Comparison of ENCODE assay signal across 8 mouse cellular contexts in the genomic region with DNA sequence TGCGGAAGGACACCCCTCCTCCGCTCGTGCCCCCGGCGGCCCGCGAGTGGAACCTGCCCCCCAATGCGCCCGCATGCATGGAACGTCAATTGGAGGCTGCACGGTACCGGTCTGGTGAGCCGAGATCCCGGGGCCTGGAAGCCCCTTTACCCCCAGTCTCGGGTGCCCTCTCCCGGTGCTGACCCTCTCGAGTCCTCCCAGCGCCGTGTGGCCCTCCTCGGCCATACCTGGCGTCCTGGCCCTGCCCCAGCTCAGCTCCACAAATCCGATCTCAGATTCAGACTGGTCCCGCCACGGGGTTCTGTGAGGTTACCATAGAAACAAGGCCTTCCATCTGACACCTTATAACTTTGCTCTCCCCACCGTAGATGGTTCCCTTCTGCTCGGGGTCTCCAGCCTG. TPM values are rescaled to one million over a fixed set of nuclear protein-coding genes. Genes with fewer than 3 reads are reported as not detected.
DNase-seq lines count a peak whose midpoint lies in the region; ATAC-seq and TF ChIP-seq lines count a peak whose summit lies in the region.

No protein-coding gene starts in this region.

- H3K4me2 ChIP-seq in CH12.LX (ENCODE audit: insufficient read depth, low read depth, poor library complexity, severe bottlenecking), result no peak overlapping the region
- H3K4me2 ChIP-seq in embryonic facial prominence, embryonic 12.5 days (replicated peaks), result peak overlapping the region; percentile 91
- H3K4me2 ChIP-seq in limb, embryonic 13.5 days (replicated peaks), result peak overlapping the region; percentile 89

- TF ChIP-seq EP300 in CH12.LX (IDR thresholded peaks at IDR 0.05; ENCODE audit: low read length), result no peak

- peak overlapping the region; percentile 83 for H3K9ac ChIP-seq in CH12.LX (ENCODE audit: insufficient read depth, low read depth)
- peak overlapping the region; percentile 87 for H3K9ac ChIP-seq in embryonic facial prominence, embryonic 12.5 days
- peak overlapping the region; percentile 95 for H3K9ac ChIP-seq in limb, embryonic 13.5 days

- dilution Hi-C loops in CH12.LX (cut with MboI; ENCODE audit: extremely low pct_ligation_motif_present, extremely low pct_unique_long_range_greater_than_20kb, low sequenced_read_pairs), result no loop called here

- no peak for TF ChIP-seq POLR2A in CH12.LX (IDR thresholded peaks at IDR 0.05; ENCODE audit: low read depth, low read length)

- TF ChIP-seq RAD21 in CH12.LX (IDR thresholded peaks at IDR 0.05; ENCODE audit: low read depth, low read length), result no peak

- H3K9me3 ChIP-seq in CH12.LX (replicated peaks; ENCODE audit: low read length), result no peaks in the 10 kb centered on the region
- H3K9me3 ChIP-seq in embryonic facial prominence, embryonic 12.5 days, result no peaks in the 10 kb centered on the region
- no peaks in the 10 kb centered on the region; the same call in 1 of the 2 replicates for H3K9me3 ChIP-seq in limb, embryonic 13.5 days

- H3K79me2 ChIP-seq in CH12.LX (replicated peaks; ENCODE audit: control insufficient read depth, extremely low read depth, insufficient read depth, poor library complexity, severe bottlenecking), result peaks cover 57% of the 10 kb centered on the region

- no peaks in the 10 kb centered on the region for H3K27me3 ChIP-seq in CH12.LX (replicated peaks)
- no peaks in the 10 kb centered on the region for H3K27me3 ChIP-seq in embryonic facial prominence, embryonic 12.5 days
- no peaks in the 10 kb centered on the region for H3K27me3 ChIP-seq in limb, embryonic 13.5 days

- H3K4me3 ChIP-seq in gastrocnemius, adult 2 months, result peak overlapping the region; percentile 99
- peak overlapping the region; percentile 83 to 98 (median 95) for H3K4me3 ChIP-seq in CH12.LX (replicated peaks in 1 of 3; ENCODE audit: low read depth in 2 of 3, low read length in 2 of 3, poor library complexity in 1 of 3)
- peak overlapping the region; percentile 87 for H3K4me3 ChIP-seq in embryonic facial prominence, embryonic 12.5 days
- H3K4me3 ChIP-seq in limb, embryonic 13.5 days, result peak overlapping the region; percentile 95

- under 1% methylated on average over 26 of the region's 26 CpGs for WGBS in embryonic facial prominence, embryonic 12.5 days
- under 1% methylated on average over 26 of the region's 26 CpGs for WGBS in limb, embryonic 13.5 days

- peaks cover 2 to 50% of the 10 kb centered on the region in 2 experiments; a peak in 3 of 4 replicates for H3K4me1 ChIP-seq in CH12.LX (ENCODE audit: control insufficient read depth in 1 of 2, insufficient read depth in 2 of 2)
- peaks cover 23% of the 10 kb centered on the region for H3K4me1 ChIP-seq in embryonic facial prominence, embryonic 12.5 days
- H3K4me1 ChIP-seq in limb, embryonic 13.5 days, result peaks cover 32% of the 10 kb centered on the region

- ATAC-seq in embryonic facial prominence, embryonic 12.5 days (ENCODE audit: insufficient number of reproducible peaks, insufficient read depth, low FRiP score, low TSS enrichment), result peak; percentile 68
- peak; percentile 80 for ATAC-seq in limb, embryonic 13.5 days (ENCODE audit: low FRiP score, low read depth)
- ATAC-seq in neutrophil, adult 5-6 weeks (ENCODE audit: extremely low read depth, insufficient number of reproducible peaks, low FRiP score, poor library complexity, severe bottlenecking), result peak; percentile 2; the same call in 1 of the 2 replicates

- H3K36me3 ChIP-seq in CH12.LX (replicated peaks in 1 of 2; ENCODE audit: control insufficient read depth in 1 of 2, insufficient read depth in 1 of 2, low read length in 1 of 2), result peaks cover 32 to 71% of the 10 kb centered on the region in 2 experiments
- peaks cover 32% of the 10 kb centered on the region for H3K36me3 ChIP-seq in embryonic facial prominence, embryonic 12.5 days
- peaks cover 53% of the 10 kb centered on the region for H3K36me3 ChIP-seq in limb, embryonic 13.5 days

- no peak for DNase-seq in gastrocnemius, adult 2 months
- DNase-seq in gastrocnemius, postnatal 36 days, result no peak
- no peak for DNase-seq in CH12.LX (ENCODE audit: extremely low read depth)
- no peak for DNase-seq in adrenal gland, adult 2 months
- DNase-seq in spleen, adult 18-20 months, result no peak

- no peak for TF ChIP-seq CTCF in gastrocnemius, adult 2 months (IDR thresholded peaks at IDR 0.05)
- TF ChIP-seq CTCF in CH12.LX (conservative IDR thresholded peaks at IDR 0.05 in 1 of 2, IDR thresholded peaks at IDR 0.05 in 1 of 2; ENCODE audit: low read depth in 2 of 2, low read length in 2 of 2), result no peak

- in situ Hi-C loops in CH12.LX (cut with MboI; ENCODE audit: low pct_ligation_motif_present, low pct_unique_long_range_greater_than_20kb, low sequenced_read_pairs), result loop anchor here (5.0 kb wide), 1 partner anchor 57 kb away; no protein-coding TSS in a partner anchor

- intact Hi-C loops in gastrocnemius, adult 2 months (cut with DNase I), result loop anchor here (5.0 to 10.0 kb wide), 2 partner anchors 272 to 1515 kb away; a partner anchor contains a TSS
- intact Hi-C loops in gastrocnemius, postnatal 36 days (cut with DNase I), result loop anchor here (5.0 kb wide), 1 partner anchor 227 kb away; no protein-coding TSS in a partner anchor

- H3K27ac ChIP-seq in gastrocnemius, adult 2 months, result peak overlapping the region; percentile 100
- no peak overlapping the region for H3K27ac ChIP-seq in CH12.LX (ENCODE audit: insufficient read depth, low read depth)
- H3K27ac ChIP-seq in embryonic facial prominence, embryonic 12.5 days, result peak overlapping the region; percentile 61; the same call in 1 of the 2 replicates
- peak overlapping the region; percentile 79; the same call in 1 of the 2 replicates for H3K27ac ChIP-seq in limb, embryonic 13.5 days

TF ChIP-seq in CH12.LX, 34 proteins besides CTCF, POLR2A, EP300 and RAD21:
- TF ChIP-seq USF1 (IDR thresholded peaks at IDR 0.05; ENCODE audit: low read depth, low read length) (no peak), TBP (conservative IDR thresholded peaks at IDR 0.05; ENCODE audit: low read depth, low read length) (no peak), MYC (IDR thresholded peaks at IDR 0.05; ENCODE audit: low read depth, low read length) (peak; percentile 1; the same call in 1 of the 2 replicates)

RNA-seq across cellular contexts. Expression of a gene that starts 0.3 kb away (rescaled TPM):
- 100 to 1,000 TPM; 520 to 826 TPM for total RNA-seq in gastrocnemius, adult 2 months (2021)
- total RNA-seq in gastrocnemius, postnatal 36 days (2021), result 100 to 1,000 TPM; 614 to 667 TPM
- total RNA-seq in CH12.LX (2012; rRNA removed) (317 and 342 TPM in 2 replicates), CH12.LX (2014; rRNA removed) (676 and 764 TPM in 2 replicates)
- polyA plus RNA-seq in CH12.LX (2012; ENCODE audit: insufficient read length, low read depth), result 494 and 505 TPM in 2 replicates
- polyA plus RNA-seq in embryonic facial prominence, embryonic 12.5 days (2016; fragmentation: Nextera tagmentation; extraction: Ambion mirVana), result 419 and 438 TPM in 2 replicates
- polyA plus RNA-seq in limb, embryonic 13.5 days (2015; fragmentation: Nextera tagmentation; extraction: Ambion mirVana), result 456 and 469 TPM in 2 replicates
- total RNA-seq in neutrophil, adult 5-6 weeks (2017), result 296 and 319 TPM in 2 replicates
- total RNA-seq in adrenal gland, adult 2 months (2021), result 100 to 1,000 TPM; 364 to 394 TPM
- polyA plus RNA-seq in adrenal gland, adult 2 months (2012; rRNA removed), result 191 and 198 TPM in 2 replicates

RNA-seq across cellular contexts. Expression of a gene that starts 0.4 kb away (rescaled TPM):
- total RNA-seq in gastrocnemius, adult 2 months (2021), result 10 to 100 TPM; 29.4 to 30.5 TPM
- 10 to 100 TPM; 26.9 to 29.3 TPM for total RNA-seq in gastrocnemius, postnatal 36 days (2021)
- total RNA-seq in CH12.LX (2012; rRNA removed), result 87.4 and 114 TPM in 2 replicates
- 86.7 and 91.2 TPM in 2 replicates for total RNA-seq in CH12.LX (2014; rRNA removed)
- 203 and 235 TPM in 2 replicates for polyA plus RNA-seq in CH12.LX (2012; ENCODE audit: insufficient read length, low read depth)
- 114 and 127 TPM in 2 replicates for polyA plus RNA-seq in embryonic facial prominence, embryonic 12.5 days (2016; fragmentation: Nextera tagmentation; extraction: Ambion mirVana)
- 114 and 119 TPM in 2 replicates for polyA plus RNA-seq in limb, embryonic 13.5 days (2015; fragmentation: Nextera tagmentation; extraction: Ambion mirVana)
- total RNA-seq in neutrophil, adult 5-6 weeks (2017), result 34.9 and 37.3 TPM in 2 replicates
- 10 to 100 TPM; 63.8 to 68.6 TPM for total RNA-seq in adrenal gland, adult 2 months (2021)
- 19.8 and 23.4 TPM in 2 replicates for polyA plus RNA-seq in adrenal gland, adult 2 months (2012; rRNA removed)

RNA-seq across cellular contexts. Expression of a gene that starts 13.9 kb away (rescaled TPM):
- total RNA-seq in gastrocnemius, adult 2 months (2021), result 1 to 10 TPM in 1 of 2 experiments, under 1 TPM in 1; 0.82 to 1.1 TPM
- total RNA-seq in gastrocnemius, postnatal 36 days (2021), result under 1 TPM; 0.51 to 0.79 TPM
- total RNA-seq in CH12.LX (2012; rRNA removed) (1.4 and 1.6 TPM in 2 replicates), CH12.LX (2014; rRNA removed) (2.3 TPM in 2 replicates)
- 4.3 and 5.6 TPM in 2 replicates for polyA plus RNA-seq in CH12.LX (2012; ENCODE audit: insufficient read length, low read depth)
- 1.6 and 1.9 TPM in 2 replicates for polyA plus RNA-seq in embryonic facial prominence, embryonic 12.5 days (2016; fragmentation: Nextera tagmentation; extraction: Ambion mirVana)
- 1.5 TPM in 2 replicates for polyA plus RNA-seq in limb, embryonic 13.5 days (2015; fragmentation: Nextera tagmentation; extraction: Ambion mirVana)
- total RNA-seq in neutrophil, adult 5-6 weeks (2017), result 34.3 and 38.4 TPM in 2 replicates
- 1 to 10 TPM in 1 of 2 experiments, under 1 TPM in 1; 0.38 to 1.1 TPM for total RNA-seq in adrenal gland, adult 2 months (2021)
- polyA plus RNA-seq in adrenal gland, adult 2 months (2012; rRNA removed), result 0.58 and 0.77 TPM in 2 replicates

RNA-seq across cellular contexts. Expression of a gene that starts 27.1 kb away (rescaled TPM):
- total RNA-seq in gastrocnemius, adult 2 months (2021), result under 1 TPM; 0.84 to 0.92 TPM
- total RNA-seq in gastrocnemius, postnatal 36 days (2021), result under 1 TPM in 1 of 2 experiments, not detected in 1; 0.26 TPM
- total RNA-seq in CH12.LX (2012; rRNA removed), result 0.84 and 1.3 TPM in 2 replicates
- total RNA-seq in CH12.LX (2014; rRNA removed), result 2.9 and 3.2 TPM in 2 replicates
- 8.3 and 10.2 TPM in 2 replicates for polyA plus RNA-seq in CH12.LX (2012; ENCODE audit: insufficient read length, low read depth)
- 0.33 and 0.46 TPM in 2 replicates for polyA plus RNA-seq in embryonic facial prominence, embryonic 12.5 days (2016; fragmentation: Nextera tagmentation; extraction: Ambion mirVana)
- polyA plus RNA-seq in limb, embryonic 13.5 days (2015; fragmentation: Nextera tagmentation; extraction: Ambion mirVana), result 0.38 and 0.55 TPM in 2 replicates
- total RNA-seq in neutrophil, adult 5-6 weeks (2017), result 45.8 and 49.3 TPM in 2 replicates
- total RNA-seq in adrenal gland, adult 2 months (2021), result 1 to 10 TPM in 1 of 2 experiments, under 1 TPM in 1; 0.29 to 1.7 TPM
- polyA plus RNA-seq in adrenal gland, adult 2 months (2012; rRNA removed), result 0.43 and 0.56 TPM in 2 replicates

RNA-seq across cellular contexts. Expression of a gene that starts 54.9 kb away (rescaled TPM):
- total RNA-seq in gastrocnemius, adult 2 months (2021), result not detected
- not detected for total RNA-seq in gastrocnemius, postnatal 36 days (2021)
- total RNA-seq in CH12.LX (2012; rRNA removed), result 5.4 and 8.1 TPM in 2 replicates
- total RNA-seq in CH12.LX (2014; rRNA removed), result 13.7 and 16.4 TPM in 2 replicates
- polyA plus RNA-seq in CH12.LX (2012; ENCODE audit: insufficient read length, low read depth), result 7.1 and 7.7 TPM in 2 replicates
- not detected in 2 replicates for polyA plus RNA-seq in embryonic facial prominence, embryonic 12.5 days (2016; fragmentation: Nextera tagmentation; extraction: Ambion mirVana)
- not detected in 2 replicates for polyA plus RNA-seq in limb, embryonic 13.5 days (2015; fragmentation: Nextera tagmentation; extraction: Ambion mirVana)
- total RNA-seq in neutrophil, adult 5-6 weeks (2017), result 1.7 TPM in 1 of 2 replicates, not detected in the other
- total RNA-seq in adrenal gland, adult 2 months (2021), result not detected
- polyA plus RNA-seq in adrenal gland, adult 2 months (2012; rRNA removed), result not detected in 2 replicates

Comparison
In these comparisons a context has a peak if more than half of its experiments do, and no peak if none do; other contexts are left out.
1. ATAC-seq: peak in every context shown above with its lines; median percentile 80 in limb, embryonic 13.5 days; 68 in embryonic facial prominence, embryonic 12.5 days; 2 in neutrophil, adult 5-6 weeks.
2. RNA of a gene that starts 13.9 kb away (total RNA-seq): 34.3 to 38.4 TPM in neutrophil, adult 5-6 weeks; 1.4 to 2.3 TPM in CH12.LX, 0.82 to 1.1 TPM in gastrocnemius, adult 2 months, 0.38 to 1.1 TPM in adrenal gland, adult 2 months and 0.51 to 0.79 TPM in gastrocnemius, postnatal 36 days; every median in the first group is over 10 times any median in the second.
3. Peak in every context shown above with its lines, with median percentiles within 50 percentile points of each other: H3K4me3 ChIP-seq and H3K9ac ChIP-seq.